Mouse (Mus musculus) myocyte (in vitro differentiated cells): ENCODE measurements around the gene Btn1a1. TPM values are rescaled to one million over a fixed set of nuclear protein-coding genes. Genes with fewer than 3 reads are reported as not detected.

Experiments
- H3K27me3 ChIP-seq: one replicate; pipeline ENCODE4 v1.6.1; 2011; ENCODE audit not compliant: control insufficient read depth, insufficient read depth, insufficient read length
- H3K36me3 ChIP-seq: one replicate; pipeline ENCODE4 v1.6.1; 2011; ENCODE audit not compliant: control insufficient read depth, insufficient read depth
- H3K4me2 ChIP-seq: one replicate; pipeline ENCODE4 v1.6.1; 2011; ENCODE audit warnings: low read depth, control low read depth
- H3K4me3 ChIP-seq: one replicate; pipeline ENCODE4 v1.5.1; 2011; ENCODE audit warnings: mild to moderate bottlenecking, control low read depth, moderate library complexity
- H3K79me2 ChIP-seq: one replicate; pipeline ENCODE4 v1.6.1; 2011; ENCODE audit not compliant: control insufficient read depth, insufficient read depth
- H3ac ChIP-seq: one replicate; pipeline ENCODE4 v1.6.1; 2011; ENCODE audit not compliant: control insufficient read depth, insufficient read length
- CEBPB ChIP-seq: IDR thresholded peaks from 2 replicates; pipeline ENCODE4 v1.6.1; 2011; ENCODE audit warnings: mild to moderate bottlenecking, moderate library complexity; ENCODE audit not compliant: poor library complexity, insufficient read depth, severe bottlenecking
- E2F4 ChIP-seq: IDR thresholded peaks from one replicate; pipeline ENCODE4 v1.6.1; 2011; ENCODE audit warnings: mild to moderate bottlenecking, control low read depth, moderate library complexity; ENCODE audit not compliant: insufficient read depth
- MAX ChIP-seq: IDR thresholded peaks from one replicate; pipeline ENCODE4 v1.6.1; 2011; ENCODE audit warnings: low read depth, mild to moderate bottlenecking, control low read depth
- MYOD1 ChIP-seq, 3 experiments: IDR thresholded peaks; one replicate each; pipeline ENCODE4 v1.6.1; 2011; ENCODE audit warnings: control low read depth in 2 of 3, low read depth in 2 of 3, mild to moderate bottlenecking in 2 of 3, moderate library complexity in 1 of 3; ENCODE audit not compliant: insufficient read length in 2 of 3, control insufficient read depth in 1 of 3
- MYOG ChIP-seq, 3 experiments: IDR thresholded peaks; one replicate each; pipeline ENCODE4 v1.6.1; 2011; ENCODE audit warnings: control low read depth in 2 of 3, low read depth in 2 of 3, mild to moderate bottlenecking in 2 of 3; ENCODE audit not compliant: insufficient read length in 2 of 3, control insufficient read depth in 1 of 3, insufficient read depth in 1 of 3
- POLR2A ChIP-seq: IDR thresholded peaks from one replicate; pipeline ENCODE4 v1.6.1; 2011; ENCODE audit warnings: low read depth, mild to moderate bottlenecking, control low read depth, moderate library complexity; ENCODE audit not compliant: insufficient read length
- POLR2AphosphoS2 ChIP-seq: IDR thresholded peaks from one replicate; pipeline ENCODE4 v1.6.1; 2011; ENCODE audit warnings: low read depth, control low read depth; ENCODE audit not compliant: insufficient read length
- REST ChIP-seq: IDR thresholded peaks from one replicate; pipeline ENCODE4 v1.6.1; 2011; ENCODE audit warnings: mild to moderate bottlenecking, control low read depth, moderate library complexity; ENCODE audit not compliant: insufficient read depth, insufficient read length
- SRF ChIP-seq: IDR thresholded peaks from one replicate; pipeline ENCODE4 v1.6.1; 2011; ENCODE audit warnings: low read depth; ENCODE audit not compliant: control insufficient read depth, insufficient read length
- TCF12 ChIP-seq: IDR thresholded peaks from one replicate; pipeline ENCODE4 v1.6.1; 2011; ENCODE audit warnings: mild to moderate bottlenecking, control low read depth; ENCODE audit not compliant: poor library complexity, insufficient read depth, severe bottlenecking
- TCF3 ChIP-seq: IDR thresholded peaks from one replicate; pipeline ENCODE4 v1.6.1; 2011; ENCODE audit warnings: low read depth, control low read depth; ENCODE audit not compliant: insufficient read length
- USF1 ChIP-seq: IDR thresholded peaks from one replicate; pipeline ENCODE4 v1.6.1; 2011; ENCODE audit warnings: low read depth, mild to moderate bottlenecking, control low read depth, moderate library complexity
- polyA plus RNA-seq: library from polyadenylated mRNA; unstranded; fragments of >200 nt; fragmentation: generic; extraction: Trizol; gene quantifications from one replicate; pipeline ENCODE4 v1.2.1, GENCODE M21; 2012; ENCODE audit warnings: missing spikeins

Btn1a1 gene
- polyA plus RNA-seq, 1 experiment: 0.02 TPM

GRCm38 (mm10) chr13:23426922-23427321, 38.8 kb downstream of the Btn1a1 start:
- Histone ChIP-seq H3K27me3 (no peaks in the 10 kb centered on the region), H3K4me3 (no peak overlapping the region), H3K36me3 (no peaks in the 10 kb centered on the region), H3K4me2 (no peak overlapping the region), H3ac (no peak overlapping the region), H3K79me2 (peaks cover 16% of the 10 kb centered on the region)
- no peak for TF ChIP-seq TCF12
- TF ChIP-seq MYOD1 (IDR thresholded peaks at IDR 0.05; ENCODE audit: control insufficient read depth in 1 of 3, insufficient read length in 2 of 3, low read depth in 2 of 3): no peak
- TF ChIP-seq USF1: no peak
- no peak for TF ChIP-seq REST
- no peak for TF ChIP-seq SRF
- TF ChIP-seq MAX: no peak
- TF ChIP-seq CEBPB: no peak
- no peak for TF ChIP-seq E2F4
- no peak for TF ChIP-seq POLR2AphosphoS2
- TF ChIP-seq TCF3: no peak
- no peak for TF ChIP-seq POLR2A
- TF ChIP-seq MYOG (IDR thresholded peaks at IDR 0.05; ENCODE audit: control insufficient read depth in 1 of 3, insufficient read depth in 1 of 3, insufficient read length in 2 of 3, low read depth in 2 of 3): no peak

GRCm38 (mm10) chr13:23426335-23426734, 39.4 kb downstream of the Btn1a1 start:
- Histone ChIP-seq H3ac (no peak overlapping the region), H3K4me3 (no peak overlapping the region), H3K4me2 (peak overlapping the region; percentile 89), H3K36me3 (peaks cover 6% of the 10 kb centered on the region), H3K79me2 (peaks cover 19% of the 10 kb centered on the region), H3K27me3 (no peaks in the 10 kb centered on the region)
- TF ChIP-seq TCF3: no peak
- TF ChIP-seq REST: no peak
- no peak for TF ChIP-seq POLR2A
- TF ChIP-seq MYOG (IDR thresholded peaks at IDR 0.05; ENCODE audit: control insufficient read depth in 1 of 3, insufficient read depth in 1 of 3, insufficient read length in 2 of 3, low read depth in 2 of 3): no peak
- no peak for TF ChIP-seq MAX
- TF ChIP-seq MYOD1 (IDR thresholded peaks at IDR 0.05; ENCODE audit: control insufficient read depth in 1 of 3, insufficient read length in 2 of 3, low read depth in 2 of 3): no peak
- TF ChIP-seq CEBPB: no peak
- TF ChIP-seq SRF: no peak
- TF ChIP-seq TCF12: no peak
- no peak for TF ChIP-seq POLR2AphosphoS2
- TF ChIP-seq E2F4: no peak
- no peak for TF ChIP-seq USF1

- H3K4me3 ChIP-seq: peak overlapping the region; percentile 97
- H3K4me2 ChIP-seq: peak overlapping the region; percentile 89
- H3K27me3 ChIP-seq: no peaks in the 10 kb centered on the region
- no peak for TF ChIP-seq MAX
- 0 out of 2 replicates have a peak, but pooled peaks have one; percentile 18 for TF ChIP-seq CEBPB
- H3ac ChIP-seq: no peak overlapping the region
- peaks cover 9% of the 10 kb centered on the region for H3K36me3 ChIP-seq
- peaks cover 19% of the 10 kb centered on the region for H3K79me2 ChIP-seq
Observed at GRCm38 (mm10) chr13:23425505-23425904, 40.2 kb downstream of the Btn1a1 start.

- Histone ChIP-seq H3K27me3 (no peaks in the 10 kb centered on the region), H3K36me3 (peaks cover 14% of the 10 kb centered on the region), H3K4me3 (peak overlapping the region; percentile 97), H3ac (no peak overlapping the region), H3K4me2 (peak overlapping the region; percentile 89), H3K79me2 (peaks cover 19% of the 10 kb centered on the region)
- TF ChIP-seq MYOG (IDR thresholded peaks at IDR 0.05; ENCODE audit: control insufficient read depth in 1 of 3, insufficient read depth in 1 of 3, insufficient read length in 2 of 3, low read depth in 2 of 3) (peak in 1 of 3 experiments; percentile 74), TCF12 (no peak), MYOD1 (IDR thresholded peaks at IDR 0.05; ENCODE audit: control insufficient read depth in 1 of 3, insufficient read length in 2 of 3, low read depth in 2 of 3) (peak in 1 of 3 experiments; percentile 58), REST (no peak), USF1 (no peak), SRF (no peak), TCF3 (no peak), MAX (no peak), POLR2A (peak; percentile 52), E2F4 (no peak), CEBPB (no peak), POLR2AphosphoS2 (peak; percentile 53)
Observed at GRCm38 (mm10) chr13:23424494-23425325, 41.0 kb downstream of the Btn1a1 start.

- TF ChIP-seq REST (no peak), TCF12 (no peak), POLR2AphosphoS2 (no peak), USF1 (no peak)
- H3K4me2 ChIP-seq: peak overlapping the region; percentile 89
- no peaks in the 10 kb centered on the region for H3K27me3 ChIP-seq
- peaks cover 19% of the 10 kb centered on the region for H3K36me3 ChIP-seq
- peaks cover 19% of the 10 kb centered on the region for H3K79me2 ChIP-seq
- H3ac ChIP-seq: peak overlapping the region; percentile 35
- H3K4me3 ChIP-seq: peak overlapping the region; percentile 97
Observed at GRCm38 (mm10) chr13:23424052-23424380, 41.7 kb downstream of the Btn1a1 start.
